Mouse (Mus musculus) testis, postnatal 14 days (tissue): Measurements from ENCODE around the gene Rnf167.
A peak's percentile ranks its signal among the peaks of the same experiment; 100 is the strongest.

Experiments used
- DNase-seq: peaks from one replicate; pipeline ENCODE4 v3.0.0; 2021; ENCODE audit warnings: low spot score

Rnf167 gene

GRCm38 (mm10) chr11:70638293-70638692 is 8.7 kb upstream of the Rnf167 start:
- no peak for DNase-seq

GRCm38 (mm10) chr11:70638714-70639278 is 8.2 kb upstream of the Rnf167 start, which contains the start of gene Gp1ba:
TSS of gene Gp1ba (plus strand) at chr11:70639122.
- no peak for DNase-seq

- DNase-seq, result no peak
Measured at GRCm38 (mm10) chr11:70639976-70640375, 7.1 kb upstream of the Rnf167 start.

GRCm38 (mm10) chr11:70641241-70641640 is 5.8 kb upstream of the Rnf167 start:
- DNase-seq, result no peak

- no peak for DNase-seq
Measured at GRCm38 (mm10) chr11:70643051-70643450, 4.0 kb upstream of the Rnf167 start.

GRCm38 (mm10) chr11:70644564-70645103 is 2.4 kb upstream of the Rnf167 start:
- no peak for DNase-seq

GRCm38 (mm10) chr11:70645461-70646258 is 1.4 kb upstream of the Rnf167 start:
- DNase-seq, result no peak

GRCm38 (mm10) chr11:70646259-70646555 is 828 bp upstream of the Rnf167 start:
- no peak for DNase-seq

- DNase-seq, result no peak
Measured at GRCm38 (mm10) chr11:70647716-70648420, 833 bp downstream of the Rnf167 start.

- DNase-seq, result no peak
Measured at GRCm38 (mm10) chr11:70648512-70648911, 1.5 kb downstream of the Rnf167 start.

GRCm38 (mm10) chr11:70649185-70649734 is 2.2 kb downstream of the Rnf167 start:
- DNase-seq, result no peak

- DNase-seq, result no peak
Measured at GRCm38 (mm10) chr11:70650322-70651175, 3.5 kb downstream of the Rnf167 start.

- DNase-seq, result no peak
Measured at GRCm38 (mm10) chr11:70651391-70651790, 4.4 kb downstream of the Rnf167 start.

GRCm38 (mm10) chr11:70652029-70652883 is 5.2 kb downstream of the Rnf167 start:
- no peak for DNase-seq

- no peak for DNase-seq
Measured at GRCm38 (mm10) chr11:70652884-70653344, 5.9 kb downstream of the Rnf167 start.

- peak; percentile 81 for DNase-seq
Measured at GRCm38 (mm10) chr11:70653345-70654197, 6.5 kb downstream of the Rnf167 start.

GRCm38 (mm10) chr11:70654198-70654922 is 7.3 kb downstream of the Rnf167 start, which contains the start of gene Pfn1:
TSS of gene Pfn1 (minus strand) at chr11:70654644.
- peak; percentile 81 for DNase-seq

GRCm38 (mm10) chr11:70654923-70655570 is 8.0 kb downstream of the Rnf167 start:
- DNase-seq, result peak; percentile 84
